Mouse (Mus musculus): Measurements from ENCODE around the gene Gm28308. TPM values are rescaled to one million over a fixed set of nuclear protein-coding genes. Genes with fewer than 3 reads are reported as not detected.
A peak's percentile ranks its signal among the peaks of the same experiment; 100 is the strongest.

Gene Gm28308
- polyA plus RNA-seq, 1 experiment from 2014 or later, result 0.92 TPM

DNA sequence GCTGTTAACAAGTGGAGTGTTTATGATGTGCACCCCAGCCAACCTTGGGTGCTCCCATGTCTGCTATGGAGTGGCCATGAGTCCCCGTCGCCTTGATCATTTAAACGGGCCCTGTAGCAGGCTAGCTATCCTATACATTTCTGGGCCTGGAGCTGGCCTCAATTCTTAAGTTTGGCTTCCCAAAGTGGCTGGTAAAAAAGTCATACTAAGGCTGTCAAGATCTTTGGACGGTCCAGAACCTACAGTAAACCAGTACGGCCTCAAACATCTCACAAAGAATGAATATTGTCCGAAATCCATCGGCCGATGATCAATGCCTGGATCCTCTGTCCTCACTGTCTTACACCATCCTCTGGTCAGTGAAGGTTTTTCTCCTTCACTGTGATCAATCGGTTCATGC lies 22.1 kb upstream of the Gm28308 start:
- Histone ChIP-seq H3K9ac (peak overlapping the region; percentile 96), H3K27me3 (peaks cover 11% of the 10 kb centered on the region; the same call in 1 of the 2 replicates), H3K4me2 (peak overlapping the region; percentile 74), H3K36me3 (no peaks in the 10 kb centered on the region), H3K4me1 (peaks cover 32% of the 10 kb centered on the region), H3K4me3 (replicated peaks) (peak overlapping the region; percentile 76), H3K9me3 (replicated peaks) (no peaks in the 10 kb centered on the region), H3K27ac (peak overlapping the region; percentile 97)
- no peak for ATAC-seq (replicated peaks; ENCODE audit: low FRiP score)
- WGBS, result 15% methylated on average over 9 of the region's 9 CpGs

DNA sequence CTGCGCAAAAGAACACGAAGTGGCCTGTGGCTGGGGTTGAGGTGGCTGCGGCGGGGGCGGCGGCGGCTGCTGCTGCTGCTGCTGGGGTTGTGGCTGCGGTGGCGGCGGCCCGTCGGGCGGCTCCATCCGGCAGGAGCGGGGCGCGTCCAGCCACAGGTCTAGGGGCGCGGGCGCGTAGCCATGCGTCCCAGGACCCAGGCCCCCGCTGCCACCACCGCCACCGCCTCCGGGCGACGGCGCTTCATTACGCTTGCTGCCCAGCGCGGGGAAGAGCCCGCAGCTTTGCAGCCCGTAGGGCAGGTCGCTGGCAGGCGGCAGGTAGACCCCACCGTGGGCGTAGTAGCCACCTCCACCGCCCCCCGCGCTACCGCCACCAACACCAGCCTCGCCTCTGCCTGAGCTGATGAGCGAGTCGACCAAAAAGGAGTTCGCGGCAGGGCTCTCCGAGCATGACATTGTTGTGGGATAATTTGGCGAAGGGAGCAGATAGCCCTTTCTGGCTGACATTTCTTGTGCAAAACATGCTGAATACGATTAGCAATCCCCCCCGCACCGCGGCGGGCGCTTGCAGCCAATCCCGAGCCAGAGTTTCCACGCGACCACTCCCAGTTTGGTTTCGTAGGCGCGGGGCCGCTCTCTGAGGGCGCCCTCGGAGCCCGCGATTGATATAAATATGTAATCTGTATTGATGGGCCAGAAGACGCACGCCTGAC lies 21.4 kb upstream of the Gm28308 start:
- WGBS, result under 1% methylated on average over 61 of the region's 68 CpGs

DNA sequence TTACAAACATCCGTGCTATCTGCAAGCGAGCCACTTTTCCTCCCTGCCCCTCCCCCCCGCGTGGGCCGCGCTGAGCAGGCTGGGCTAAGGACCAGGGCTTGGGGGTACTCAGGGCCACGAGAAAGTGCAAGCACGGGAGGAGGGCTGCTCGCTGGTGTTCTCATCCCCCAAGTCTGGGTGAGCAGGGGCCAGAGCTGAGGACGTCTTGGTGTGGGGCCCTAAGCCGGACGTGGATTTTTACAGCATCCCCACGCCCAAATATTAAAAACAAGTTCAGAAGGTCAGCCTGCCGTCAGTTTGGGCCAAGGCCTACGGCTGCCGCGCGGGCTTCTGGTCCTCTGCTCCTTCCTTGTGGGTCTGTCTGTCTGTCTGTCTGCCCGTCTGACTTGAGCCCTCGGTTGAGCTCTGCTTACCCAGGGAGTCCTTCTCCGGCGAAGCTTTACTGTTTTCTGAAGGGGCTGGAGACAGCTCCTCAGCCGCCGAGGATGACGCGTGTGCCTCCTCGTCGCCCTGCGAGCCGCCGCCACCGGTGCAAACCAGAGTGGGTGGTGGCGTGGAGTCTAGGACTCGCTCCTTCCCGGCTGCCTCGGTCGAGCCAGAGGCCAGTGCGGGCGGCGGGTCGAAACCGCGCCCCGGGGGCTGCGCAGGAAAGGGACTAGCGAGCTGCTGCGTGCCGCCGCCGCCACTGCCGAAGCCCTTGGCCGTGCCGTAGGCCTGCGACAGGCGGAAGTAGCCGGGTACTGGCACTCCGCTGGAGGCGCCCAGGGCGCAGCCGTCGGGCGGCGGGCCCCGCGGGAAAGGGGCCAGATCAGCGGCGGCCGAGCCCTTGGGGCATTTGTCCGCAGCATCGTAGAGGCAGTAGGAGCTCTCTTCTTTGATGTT lies 20.6 kb upstream of the Gm28308 start:
- H3K9ac ChIP-seq, result peak overlapping the region; percentile 96
- H3K4me3 ChIP-seq (replicated peaks), result peak overlapping the region; percentile 76
- no peaks in the 10 kb centered on the region for H3K36me3 ChIP-seq
- H3K4me1 ChIP-seq, result peaks cover 33% of the 10 kb centered on the region
- H3K27me3 ChIP-seq, result peaks cover 7% of the 10 kb centered on the region; the same call in 1 of the 2 replicates
- peak overlapping the region; percentile 97 for H3K27ac ChIP-seq
- WGBS, result under 1% methylated on average over 70 of the region's 70 CpGs
- H3K4me2 ChIP-seq, result peak overlapping the region; percentile 74
- no peaks in the 10 kb centered on the region for H3K9me3 ChIP-seq (replicated peaks)
- peak; percentile 47 for ATAC-seq (replicated peaks; ENCODE audit: low FRiP score)

More for the DNA sequence above, 21.4 kb upstream of the Gm28308 start:
- ATAC-seq (replicated peaks; ENCODE audit: low FRiP score), result peak; percentile 30
- H3K27ac ChIP-seq, result peak overlapping the region; percentile 97
- H3K9me3 ChIP-seq (replicated peaks), result no peaks in the 10 kb centered on the region
- peaks cover 7% of the 10 kb centered on the region; the same call in 1 of the 2 replicates for H3K27me3 ChIP-seq
- H3K4me2 ChIP-seq, result peak overlapping the region; percentile 74
- no peaks in the 10 kb centered on the region for H3K36me3 ChIP-seq
- H3K9ac ChIP-seq, result peak overlapping the region; percentile 96
- peak overlapping the region; percentile 76 for H3K4me3 ChIP-seq (replicated peaks)
- peaks cover 33% of the 10 kb centered on the region for H3K4me1 ChIP-seq

DNA sequence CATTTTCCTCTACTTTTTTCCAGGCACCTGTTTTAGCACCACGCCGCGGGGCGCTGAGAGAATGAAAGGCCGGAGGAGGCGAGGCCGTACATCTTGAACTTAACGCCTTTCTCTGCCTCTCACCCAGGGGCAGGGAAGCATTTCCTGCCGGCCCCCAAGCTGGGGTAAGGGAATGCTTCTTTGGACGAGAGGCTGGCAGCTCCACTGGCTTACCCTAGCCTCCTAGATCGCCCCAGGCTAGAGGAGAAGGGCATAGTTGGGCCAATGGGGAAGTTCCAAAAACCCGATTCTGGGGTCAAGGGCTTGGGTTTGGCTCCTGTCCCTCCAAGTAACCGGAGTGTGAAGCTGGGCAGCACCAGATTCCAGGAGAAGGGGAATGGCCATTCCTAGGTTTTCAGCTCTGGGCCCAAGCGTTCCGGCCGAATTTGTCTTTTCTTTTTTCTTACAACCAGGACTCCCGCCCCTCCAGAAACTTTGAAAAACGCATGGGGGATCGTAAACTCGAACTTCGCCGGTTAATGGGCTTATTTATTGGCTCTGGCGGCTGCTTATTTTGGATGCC lies 19.9 kb upstream of the Gm28308 start:
- Histone ChIP-seq H3K4me2 (peak overlapping the region; percentile 74), H3K36me3 (no peaks in the 10 kb centered on the region), H3K4me1 (peaks cover 33% of the 10 kb centered on the region), H3K9ac (peak overlapping the region; percentile 96), H3K27me3 (peaks cover 7% of the 10 kb centered on the region; the same call in 1 of the 2 replicates), H3K27ac (peak overlapping the region; percentile 97), H3K9me3 (replicated peaks) (no peaks in the 10 kb centered on the region), H3K4me3 (replicated peaks) (peak overlapping the region; percentile 76)
- WGBS, result 1% methylated on average over 23 of the region's 23 CpGs
- no peak for ATAC-seq (replicated peaks; ENCODE audit: low FRiP score)

DNA sequence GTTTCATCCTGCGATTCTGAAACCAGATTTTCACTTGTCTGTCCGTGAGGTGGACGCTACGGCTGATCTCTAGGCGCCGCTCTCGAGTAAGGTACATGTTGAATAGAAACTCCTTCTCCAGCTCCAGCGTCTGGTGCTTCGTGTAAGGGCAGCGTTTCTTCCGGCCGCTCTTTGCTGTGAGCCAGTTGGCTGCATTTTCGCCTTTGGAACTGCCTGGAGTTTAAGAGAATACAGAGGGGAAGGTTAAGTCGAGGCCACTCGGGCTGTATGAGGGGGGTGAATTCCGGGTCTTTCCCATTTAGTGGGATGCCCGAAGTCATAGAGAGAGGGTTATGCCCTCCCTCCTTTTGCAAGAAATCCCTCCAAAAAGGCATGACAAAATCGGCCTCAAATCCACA lies 19.4 kb upstream of the Gm28308 start:
- Histone ChIP-seq H3K9me3 (replicated peaks) (no peaks in the 10 kb centered on the region), H3K27ac (peak overlapping the region; percentile 97), H3K9ac (peak overlapping the region; percentile 96), H3K4me2 (peak overlapping the region; percentile 74), H3K36me3 (no peaks in the 10 kb centered on the region), H3K4me1 (peaks cover 36% of the 10 kb centered on the region), H3K4me3 (replicated peaks) (peak overlapping the region; percentile 76), H3K27me3 (peaks cover 7% of the 10 kb centered on the region; the same call in 1 of the 2 replicates)
- WGBS, result under 1% methylated on average over 18 of the region's 18 CpGs
- ATAC-seq (replicated peaks; ENCODE audit: low FRiP score), result no peak

DNA sequence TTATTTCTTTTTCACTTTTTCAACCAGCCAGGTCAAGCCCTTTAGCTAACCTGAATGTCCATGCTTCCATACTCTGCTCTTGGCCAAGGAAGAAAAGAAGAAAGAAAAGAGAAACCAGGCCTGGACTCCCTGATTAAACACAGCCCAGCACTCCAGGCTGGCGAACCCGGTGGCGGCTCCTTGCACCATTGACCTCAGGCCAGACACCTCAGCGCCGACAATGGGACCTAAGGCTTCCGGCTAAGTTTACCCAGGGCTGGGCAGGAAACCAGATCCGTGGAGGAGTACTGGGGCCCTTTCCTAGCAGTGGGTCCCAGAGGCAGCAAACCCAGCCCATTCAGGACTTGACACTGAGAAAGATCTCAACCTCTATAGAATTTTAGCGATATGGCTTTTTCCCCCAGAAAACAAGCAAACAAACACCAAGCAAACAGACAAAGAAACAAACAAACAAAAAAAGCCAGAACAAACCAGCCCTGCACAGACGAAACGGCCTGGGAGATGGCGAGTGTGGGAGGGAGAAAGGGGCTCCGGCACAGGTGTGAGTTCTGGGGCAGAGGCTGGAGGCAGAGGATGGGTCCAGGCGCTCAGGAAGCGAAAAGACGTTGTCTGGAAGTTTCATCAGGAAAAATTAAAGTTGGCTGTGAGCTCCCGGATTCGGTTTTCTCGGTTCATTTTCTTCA lies 18.9 kb upstream of the Gm28308 start:
- Histone ChIP-seq H3K9me3 (replicated peaks) (no peaks in the 10 kb centered on the region), H3K27me3 (peaks cover 7% of the 10 kb centered on the region; the same call in 1 of the 2 replicates), H3K4me1 (peaks cover 42% of the 10 kb centered on the region), H3K36me3 (no peaks in the 10 kb centered on the region), H3K4me2 (peak overlapping the region; percentile 74), H3K4me3 (replicated peaks) (peak overlapping the region; percentile 76), H3K27ac (peak overlapping the region; percentile 97), H3K9ac (peak overlapping the region; percentile 96)
- peak; percentile 37 for ATAC-seq (replicated peaks; ENCODE audit: low FRiP score)
- under 1% methylated on average over 18 of the region's 18 CpGs for WGBS

DNA sequence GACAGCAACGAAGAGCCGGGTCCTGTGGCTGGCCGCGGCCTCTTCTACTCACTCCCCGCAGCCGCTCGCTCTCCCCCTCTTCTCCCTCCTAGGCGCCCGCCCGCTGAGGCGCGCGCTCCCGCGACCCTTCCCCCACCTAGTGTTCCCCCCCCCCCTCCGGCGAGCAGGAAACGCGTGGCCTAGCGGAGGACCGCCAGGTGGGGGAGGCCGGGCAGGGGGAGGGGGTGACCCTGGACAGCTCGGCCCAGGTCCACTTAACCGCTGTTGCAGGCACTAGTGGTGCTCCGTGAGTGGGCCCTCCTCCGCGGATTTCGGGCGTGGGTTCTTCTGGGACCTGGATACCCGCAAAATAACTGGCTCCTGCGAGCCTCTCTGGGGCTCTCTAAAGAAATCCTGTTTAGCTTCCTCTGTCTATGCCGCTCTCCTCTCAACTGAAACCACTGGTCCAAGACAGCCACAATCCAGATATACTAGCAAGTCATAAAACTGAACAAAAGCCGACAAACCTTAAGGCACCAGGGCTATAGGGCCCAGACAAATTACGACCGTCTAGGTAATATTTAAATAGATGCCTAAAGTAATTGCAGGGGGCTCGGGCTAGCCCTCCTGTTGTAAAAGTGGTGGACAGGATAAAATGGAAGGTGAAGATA lies 17.5 kb upstream of the Gm28308 start, which contains the start of gene Hoxa9:
Gene Hoxa9 (minus strand): TSS at position 574 of the 650 bp plus-strand sequence.
- peak; percentile 43 for ATAC-seq (replicated peaks; ENCODE audit: low FRiP score)
- under 1% methylated on average over 25 of the region's 36 CpGs for WGBS

DNA sequence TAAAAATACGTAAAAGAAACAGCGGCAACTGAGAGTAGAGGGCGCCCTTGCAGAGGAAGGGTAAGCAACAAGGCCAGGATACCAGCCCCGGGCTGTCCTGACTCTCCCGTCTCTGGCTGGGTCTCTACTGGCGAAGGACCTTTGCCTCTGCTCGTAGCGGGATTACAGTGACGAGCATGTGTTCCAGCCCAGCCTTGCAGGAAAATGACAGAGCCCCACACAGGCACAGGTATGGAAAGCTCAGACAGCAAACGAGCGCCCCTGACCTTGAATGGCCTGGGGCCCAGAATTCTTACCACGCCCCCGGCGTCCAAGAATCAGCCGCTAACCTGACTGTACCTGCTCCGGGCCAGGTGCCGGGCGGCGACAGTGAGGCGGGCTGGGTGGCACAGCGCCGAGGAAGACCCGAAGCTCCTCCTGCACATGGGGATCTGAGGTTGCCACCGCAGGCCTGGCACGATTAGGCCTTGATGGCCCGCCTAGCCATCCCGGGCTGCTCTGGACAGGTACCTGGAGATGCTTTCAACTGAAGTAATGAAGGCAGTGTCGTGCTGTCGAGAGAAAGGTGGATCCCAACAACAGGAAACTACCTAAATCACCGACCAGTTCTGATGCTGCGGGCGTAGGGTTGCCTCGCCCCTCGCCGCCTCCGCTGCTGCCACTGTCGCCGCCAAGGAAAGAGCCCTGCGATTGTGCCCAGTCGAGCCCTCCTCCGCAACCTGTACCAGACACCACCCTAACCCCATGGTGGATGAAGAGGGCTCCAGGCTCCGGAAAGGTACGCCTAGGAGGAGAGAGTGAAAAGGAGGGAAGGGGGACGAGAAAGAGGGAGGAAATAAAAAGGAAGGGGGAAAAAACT lies 16.6 kb upstream of the Gm28308 start:
- Histone ChIP-seq H3K4me2 (peak overlapping the region; percentile 74), H3K4me1 (peaks cover 24% of the 10 kb centered on the region), H3K36me3 (no peaks in the 10 kb centered on the region), H3K27ac (peak overlapping the region; percentile 94), H3K4me3 (replicated peaks) (peak overlapping the region; percentile 60), H3K9me3 (replicated peaks) (no peaks in the 10 kb centered on the region), H3K9ac (peak overlapping the region; percentile 77), H3K27me3 (peaks cover 3% of the 10 kb centered on the region; the same call in 1 of the 2 replicates)
- under 1% methylated on average over 44 of the region's 44 CpGs for WGBS
- no peak for ATAC-seq (replicated peaks; ENCODE audit: low FRiP score)

More for the DNA sequence above, 17.5 kb upstream of the Gm28308 start, which contains the start of gene Hoxa9:
- H3K4me1 ChIP-seq, result peaks cover 32% of the 10 kb centered on the region
- peak within 1 kb of the TSS; percentile 97 for H3K27ac ChIP-seq
- peaks cover 7% of the 10 kb centered on the region; the same call in 1 of the 2 replicates for H3K27me3 ChIP-seq
- H3K9me3 ChIP-seq (replicated peaks), result no peaks in the 10 kb centered on the region
- H3K9ac ChIP-seq, result peak within 1 kb of the TSS; percentile 96
- H3K4me3 ChIP-seq (replicated peaks), result peak within 1 kb of the TSS; percentile 76
- H3K4me2 ChIP-seq, result peak within 1 kb of the TSS; percentile 74
- H3K36me3 ChIP-seq, result no peaks in the 10 kb centered on the region

DNA sequence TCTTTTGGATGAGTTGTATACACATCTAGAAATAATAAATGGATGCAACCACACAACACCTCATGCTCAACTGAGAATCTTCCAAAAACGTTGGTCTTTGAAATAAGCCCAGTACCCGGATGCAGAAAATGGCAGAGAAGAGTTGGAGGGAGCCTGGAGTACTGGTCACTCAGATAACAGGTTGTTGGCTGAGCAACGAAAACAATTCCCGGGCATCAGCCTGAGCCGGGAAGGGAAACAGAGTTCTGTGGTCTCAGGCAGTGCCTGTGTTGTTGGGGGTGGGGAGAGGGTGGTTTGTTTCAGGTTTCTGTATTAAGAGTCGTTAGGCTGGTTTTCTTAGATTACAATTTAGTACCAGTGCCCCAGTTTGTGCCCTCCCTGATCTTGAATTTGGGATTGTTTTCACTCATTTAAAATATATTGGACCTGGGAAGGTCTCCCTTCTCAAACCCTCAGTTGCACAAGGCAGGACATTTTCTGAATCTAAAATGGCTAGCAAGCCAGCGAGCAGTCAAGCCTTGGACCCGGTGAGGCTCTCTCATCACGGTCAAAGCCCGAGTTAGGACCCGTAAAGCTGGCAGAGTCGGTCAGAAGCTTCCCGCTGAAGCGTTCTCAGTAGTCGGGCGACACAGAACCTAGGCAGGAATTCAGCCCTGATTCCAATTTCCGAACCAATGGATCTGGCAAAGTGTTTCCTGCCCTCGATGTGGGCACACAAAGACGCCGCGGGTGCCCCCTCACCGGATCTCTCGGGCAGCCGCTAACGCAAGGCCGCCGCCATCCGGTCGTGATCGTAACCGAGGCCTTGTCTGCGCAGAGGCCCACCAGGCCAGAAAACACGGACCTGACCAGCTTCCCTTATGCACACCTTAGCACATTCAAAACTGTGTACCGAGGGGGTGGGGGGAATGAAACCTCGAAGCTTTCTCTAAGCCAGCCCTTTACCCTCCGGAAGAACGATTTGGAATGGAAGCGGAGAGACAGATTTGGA lies 15.6 kb upstream of the Gm28308 start:
- Histone ChIP-seq H3K27ac (peak overlapping the region; percentile 94), H3K4me2 (peak overlapping the region; percentile 74), H3K36me3 (peaks cover 3% of the 10 kb centered on the region; the same call in 1 of the 2 replicates), H3K4me3 (replicated peaks) (peak overlapping the region; percentile 60), H3K9me3 (replicated peaks) (no peaks in the 10 kb centered on the region), H3K4me1 (peaks cover 16% of the 10 kb centered on the region), H3K27me3 (no peaks in the 10 kb centered on the region), H3K9ac (peak overlapping the region; percentile 77)
- no peak for ATAC-seq (replicated peaks; ENCODE audit: low FRiP score)
- under 1% methylated on average over 38 of the region's 38 CpGs for WGBS

All from kidney, embryonic 15.5 days (tissue).